In genomic region chr19:45161093-45161492, GRCm38 (mm10) we compare ENCODE assay signal across 9 mouse cellular contexts. TPM values are rescaled to one million over a fixed set of nuclear protein-coding genes. Genes with fewer than 3 reads are reported as not detected.
DNase-seq lines count a peak whose midpoint lies in the region; ATAC-seq and TF ChIP-seq lines count a peak whose summit lies in the region.
"Had no signal": no experiment of that assay in that cellular context is flagged by ENCODE, and none has a peak within 500 bp of the region (broad histone marks: within the 10 kb centered on the region; RNA-seq: fewer than 3 reads in every experiment).

No protein-coding gene starts in this region.

- no peak overlapping the region for H3K4me2 ChIP-seq in forebrain, postnatal 0 days (ENCODE audit: low read depth)
- H3K4me2 ChIP-seq in forebrain, embryonic 13.5 days: no peak overlapping the region
- H3K4me2 ChIP-seq: neural tube, embryonic 13.5 days had no signal

- no peaks in the 10 kb centered on the region for H3K9me3 ChIP-seq in forebrain, postnatal 0 days (ENCODE audit: low read length)
- H3K9me3 ChIP-seq in forebrain, embryonic 13.5 days (replicated peaks): no peaks in the 10 kb centered on the region
- H3K9me3 ChIP-seq: neural tube, embryonic 13.5 days had no signal

- H3K4me3 ChIP-seq in forebrain, postnatal 0 days (ENCODE audit: low read depth, low read length): no peak overlapping the region
- no peak overlapping the region for H3K4me3 ChIP-seq in forebrain, embryonic 13.5 days
- H3K4me3 ChIP-seq in lung, adult 2 months (replicated peaks; ENCODE audit: extremely low read depth, low read depth, low read length): no peak overlapping the region
- H3K4me3 ChIP-seq: neural tube, embryonic 13.5 days had no signal

- TF ChIP-seq POLR2A in lung, adult 2 months (IDR thresholded peaks at IDR 0.05; ENCODE audit: borderline replicate concordance, extremely low read depth, low read depth, low read length): no peak

- DNase-seq in forebrain, postnatal 0 days: peak; percentile 82
- DNase-seq in MN1 (ENCODE audit: low spot score): peak; percentile 61
- peak; percentile 26 for DNase-seq in cerebellum, adult 9-11 months
- peak; percentile 85 for DNase-seq in kidney, postnatal 10 days
- peak; percentile 51 for DNase-seq in lung, adult 2 months
- peak; percentile 13 for DNase-seq in spleen, adult 12 weeks (ENCODE audit: low spot score)

- WGBS in forebrain, postnatal 0 days: 2% methylated on average over 12 of the region's 12 CpGs
- WGBS in forebrain, embryonic 13.5 days: 1% methylated on average over 12 of the region's 12 CpGs
- 2% methylated on average over 12 of the region's 12 CpGs for WGBS in lung, adult 2 months

- no peak overlapping the region for H3K27ac ChIP-seq in forebrain, postnatal 0 days (ENCODE audit: low read depth, low read length)
- no peak overlapping the region for H3K27ac ChIP-seq in forebrain, embryonic 13.5 days
- H3K27ac ChIP-seq: neural tube, embryonic 13.5 days had no signal

- no peaks in the 10 kb centered on the region for H3K4me1 ChIP-seq in forebrain, postnatal 0 days (ENCODE audit: insufficient read depth)
- no peaks in the 10 kb centered on the region for H3K4me1 ChIP-seq in forebrain, embryonic 13.5 days
- H3K4me1 ChIP-seq in lung, adult 2 months (ENCODE audit: control insufficient read depth, insufficient read depth, low read length): no peaks in the 10 kb centered on the region
- H3K4me1 ChIP-seq: neural tube, embryonic 13.5 days had no signal

- peak; percentile 56; the same call in 1 of the 2 replicates for ATAC-seq in forebrain, postnatal 0 days
- ATAC-seq in forebrain, embryonic 13.5 days: no peak
- peak; percentile 75 for ATAC-seq in granulocyte monocyte progenitor cell, adult 5-6 weeks (replicated peaks; ENCODE audit: poor library complexity, severe bottlenecking)

- no peak overlapping the region for H3K9ac ChIP-seq in forebrain, postnatal 0 days
- no peak overlapping the region for H3K9ac ChIP-seq in forebrain, embryonic 13.5 days
- H3K9ac ChIP-seq: neural tube, embryonic 13.5 days had no signal

- no peaks in the 10 kb centered on the region for H3K36me3 ChIP-seq in forebrain, postnatal 0 days (ENCODE audit: insufficient read depth)
- H3K36me3 ChIP-seq in forebrain, embryonic 13.5 days (ENCODE audit: poor library complexity, severe bottlenecking): no peaks in the 10 kb centered on the region
- H3K36me3 ChIP-seq: neural tube, embryonic 13.5 days had no signal

- H3K27me3 ChIP-seq in forebrain, postnatal 0 days (ENCODE audit: insufficient read depth, low read length): peaks cover 89% of the 10 kb centered on the region
- peaks cover 99% of the 10 kb centered on the region for H3K27me3 ChIP-seq in forebrain, embryonic 13.5 days

- TF ChIP-seq CTCF in forebrain, postnatal 0 days (IDR thresholded peaks at IDR 0.05; ENCODE audit: low read depth): peak; percentile 78
- TF ChIP-seq CTCF in lung, adult 2 months (IDR thresholded peaks at IDR 0.05; ENCODE audit: insufficient read depth, low read length): peak; percentile 72

RNA-seq across cellular contexts. Expression of gene Tlx1, which starts 10.6 kb away (rescaled TPM):
- total RNA-seq in forebrain, postnatal 0 days (2014; rRNA removed): not detected in 2 replicates
- polyA plus RNA-seq in forebrain, postnatal 0 days (2015; fragmentation: Nextera tagmentation; extraction: Ambion mirVana): not detected in 2 replicates
- 0.14 TPM in 1 of 2 replicates, not detected in the other for polyA plus RNA-seq in forebrain, embryonic 13.5 days (2015; fragmentation: Nextera tagmentation; extraction: Ambion mirVana)
- not detected in 2 replicates for total RNA-seq in granulocyte monocyte progenitor cell, adult 5-6 weeks (2014; fragmentation: Nextera tagmentation)
- not detected in 2 replicates for total RNA-seq in granulocyte monocyte progenitor cell, adult 5-6 weeks (2017)
- polyA plus RNA-seq in lung, adult 2 months (2012; rRNA removed): not detected in 2 replicates

Comparison
In these comparisons a context has a peak if more than half of its experiments do, and no peak if none do; other contexts are left out.
1. DNase-seq: peak in every context shown above with its lines; median percentile 85 in kidney, postnatal 10 days; 82 in forebrain, postnatal 0 days; 61 in MN1; 51 in lung, adult 2 months; 26 in cerebellum, adult 9-11 months; 13 in spleen, adult 12 weeks.